Mouse (Mus musculus) urinary bladder, postnatal 4 days (tissue): Measurements from ENCODE around the gene Slc22a23.

Experiments
- DNase-seq, 2 experiments: peaks; one replicate each; pipeline ENCODE4 v3.0.0; 2021 to 2022; ENCODE audit warnings: low spot score in 2 of 2

The Slc22a23 gene

GRCm38 (mm10) chr13:34343719-34344375 lies 1.1 kb downstream of the Slc22a23 start:
- no peak for DNase-seq

DNA sequence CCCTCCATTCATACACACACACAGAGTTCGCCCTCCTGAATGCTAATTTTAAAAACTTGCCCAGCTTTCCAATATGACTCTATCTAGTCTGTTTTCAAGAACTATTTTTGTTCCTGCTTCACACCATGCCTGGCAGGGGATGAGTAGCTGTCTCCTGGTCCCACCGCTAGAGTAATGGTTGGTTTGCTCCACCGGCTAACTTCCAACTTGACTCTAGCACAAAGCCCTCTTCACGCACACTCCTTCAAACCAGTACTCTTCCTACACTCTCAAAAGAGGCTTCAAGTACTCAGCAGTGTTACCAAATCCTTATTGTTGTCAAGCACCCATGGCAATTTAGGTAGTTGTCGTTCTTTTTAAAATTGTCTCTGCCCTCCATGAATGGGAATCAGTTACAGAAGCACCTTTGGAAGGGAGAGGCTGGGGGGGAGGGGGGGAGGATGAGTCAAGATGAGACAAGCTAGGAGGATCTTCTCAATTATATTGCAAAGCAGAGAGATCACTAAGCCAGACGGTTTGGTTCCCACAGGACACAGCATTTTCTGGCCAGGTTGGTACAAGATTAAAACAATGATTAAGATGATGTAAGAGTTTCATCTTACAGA lies 2.6 kb downstream of the Slc22a23 start:
- DNase-seq = no peak

GRCm38 (mm10) chr13:34336895-34337294 lies 8.1 kb downstream of the Slc22a23 start:
- DNase-seq = no peak

DNA sequence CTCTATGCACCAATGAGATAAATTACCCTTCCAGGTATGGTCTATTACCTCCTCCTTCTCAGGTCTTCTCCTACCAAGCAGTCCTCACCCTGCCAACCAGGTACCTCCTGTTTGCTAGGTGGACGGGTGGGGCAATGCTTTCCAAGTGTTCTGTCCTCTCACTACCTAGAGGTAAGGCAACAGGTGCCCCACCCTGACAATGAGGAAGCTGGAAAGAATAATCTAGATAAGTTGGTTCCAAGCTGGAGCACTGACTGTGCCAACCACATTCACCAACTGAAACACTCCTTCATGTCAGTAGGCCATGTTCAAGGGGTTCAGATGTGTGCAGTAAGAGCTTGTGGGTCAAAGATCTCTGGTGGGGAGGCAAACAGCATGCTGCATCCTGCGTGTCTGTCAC lies 10.1 kb downstream of the Slc22a23 start:
- DNase-seq = no peak

GRCm38 (mm10) chr13:34332762-34333161 lies 12.2 kb downstream of the Slc22a23 start:
- DNase-seq = no peak

GRCm38 (mm10) chr13:34331399-34332186 lies 13.4 kb downstream of the Slc22a23 start:
- DNase-seq = no peak

GRCm38 (mm10) chr13:34329589-34329988 lies 15.4 kb downstream of the Slc22a23 start:
- DNase-seq = no peak

DNA sequence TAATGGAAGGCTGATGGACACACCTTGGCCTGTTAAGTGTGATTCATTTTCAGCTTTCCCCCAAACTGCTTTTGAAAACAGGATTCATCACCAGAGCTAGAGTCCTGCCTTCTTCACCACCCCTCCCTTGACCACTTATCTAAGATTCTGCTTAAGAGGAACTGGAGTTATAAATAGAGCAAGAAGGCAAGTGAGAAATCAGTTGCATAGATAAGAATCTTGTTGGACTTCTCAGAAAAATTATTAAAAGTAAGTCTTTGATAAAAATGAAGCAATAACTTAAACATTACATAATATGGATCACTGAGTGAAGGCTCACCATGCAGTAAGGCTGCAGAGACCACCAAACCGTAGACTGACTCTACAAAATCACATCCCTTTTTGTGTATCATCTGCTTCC lies 18.0 kb downstream of the Slc22a23 start:
- DNase-seq = no peak

- no peak for DNase-seq
These were observed 21.6 kb downstream of the Slc22a23 start for GRCm38 (mm10) chr13:34323361-34323760.

- DNase-seq = no peak
These were observed 24.5 kb downstream of the Slc22a23 start for GRCm38 (mm10) chr13:34320482-34320881.

DNA sequence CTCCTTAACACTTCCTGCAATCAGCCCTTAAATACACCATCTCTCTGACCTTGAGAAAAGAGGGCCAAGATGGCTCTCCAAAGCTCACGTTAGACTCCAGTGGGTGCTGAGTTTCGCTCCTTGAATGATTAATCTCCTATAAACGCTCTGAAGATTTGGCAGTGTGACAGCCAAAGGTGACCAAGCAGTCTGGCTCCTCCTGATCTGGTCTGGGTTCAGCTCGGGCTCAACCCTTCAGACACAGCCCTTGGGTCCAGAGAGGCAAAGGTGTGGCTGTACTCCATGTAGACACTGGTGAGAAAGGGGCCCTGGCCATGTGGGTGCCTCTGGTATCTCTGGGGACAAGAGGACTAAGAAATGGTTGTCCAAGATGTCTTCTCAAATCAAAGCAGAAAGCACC lies 27.9 kb downstream of the Slc22a23 start:
- no peak for DNase-seq

GRCm38 (mm10) chr13:34316511-34316910 lies 28.5 kb downstream of the Slc22a23 start:
- DNase-seq = no peak

- no peak for DNase-seq
These were observed 31.9 kb downstream of the Slc22a23 start for GRCm38 (mm10) chr13:34313033-34313491.

- DNase-seq = no peak
These were observed 32.5 kb downstream of the Slc22a23 start for GRCm38 (mm10) chr13:34312346-34313002.

DNA sequence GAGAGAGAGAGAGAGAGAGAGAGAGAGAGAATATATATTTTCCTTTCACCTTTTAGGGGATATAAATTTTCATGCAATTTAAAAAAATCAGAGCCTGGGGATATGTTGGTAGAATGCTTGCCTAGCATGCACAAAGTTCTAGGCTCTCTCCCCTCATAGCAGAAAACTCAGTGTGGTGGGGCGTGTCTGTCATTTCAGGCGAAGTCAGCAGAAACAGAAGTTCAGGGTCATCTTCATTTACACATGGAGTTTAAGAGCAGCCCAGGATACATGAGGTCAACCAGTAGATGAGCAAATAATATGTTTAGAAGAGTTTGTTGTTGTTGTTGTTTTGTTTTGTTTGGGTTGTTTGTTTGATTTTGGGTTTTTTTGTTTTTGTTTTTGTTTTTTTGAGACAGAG lies 33.4 kb downstream of the Slc22a23 start:
- DNase-seq = no peak

DNA sequence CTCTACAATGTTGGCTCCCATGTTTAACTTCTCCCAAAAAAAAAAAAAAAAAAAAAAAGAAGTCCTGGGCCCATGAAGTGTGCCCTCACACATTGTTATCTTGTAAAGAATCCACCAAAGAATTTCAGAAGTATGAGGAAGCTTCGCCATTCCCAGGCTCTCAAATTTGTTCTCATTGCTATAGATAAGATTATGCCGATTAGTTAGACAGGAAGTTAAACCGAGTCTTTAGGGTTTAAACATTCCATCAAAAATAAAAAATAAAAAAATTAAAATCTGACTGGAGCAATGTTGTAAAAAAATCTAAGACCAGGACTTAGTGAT lies 36.4 kb downstream of the Slc22a23 start:
- DNase-seq = no peak

DNA sequence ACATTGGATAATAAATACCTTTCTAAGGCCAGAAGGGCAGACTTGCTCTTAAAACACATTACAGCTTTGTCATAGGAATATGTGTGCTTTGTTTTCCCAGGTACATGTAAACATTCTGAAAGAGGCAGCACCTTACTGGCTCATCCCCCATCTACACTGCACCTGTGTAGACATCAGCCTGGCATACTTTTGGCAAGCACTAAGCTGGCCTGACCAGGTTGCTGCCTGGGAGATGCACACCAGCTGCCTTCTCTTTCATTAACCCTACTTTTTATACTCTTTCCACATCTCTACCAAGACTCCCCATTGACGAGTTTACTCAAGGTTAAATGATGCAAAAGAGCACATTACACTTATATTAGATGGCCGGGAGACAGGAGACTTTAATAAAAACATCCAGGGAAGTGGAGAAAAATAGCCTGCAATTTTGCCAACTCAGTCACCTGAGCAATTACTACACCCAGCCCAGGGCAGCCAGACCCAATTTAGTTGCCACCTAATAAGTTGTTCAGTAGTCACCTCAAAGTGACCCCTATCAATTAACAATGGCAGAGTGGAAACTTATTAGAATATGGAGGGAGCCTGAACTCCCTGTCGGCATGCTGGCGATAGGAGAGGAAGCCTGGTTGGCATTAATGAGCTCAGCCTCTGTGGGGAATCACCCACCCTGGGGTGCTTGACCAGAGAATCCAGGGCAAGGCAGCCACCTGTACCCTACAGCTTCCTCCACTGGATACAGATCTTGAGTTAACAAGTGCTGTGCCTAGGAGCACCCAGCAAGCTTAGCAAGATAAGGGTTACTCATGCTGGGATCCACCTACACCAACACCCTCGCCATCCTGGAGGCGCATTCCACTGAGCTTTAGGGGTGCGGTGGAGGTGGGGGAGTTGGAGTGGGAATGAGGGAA lies 37.0 kb downstream of the Slc22a23 start:
- DNase-seq = no peak

DNA sequence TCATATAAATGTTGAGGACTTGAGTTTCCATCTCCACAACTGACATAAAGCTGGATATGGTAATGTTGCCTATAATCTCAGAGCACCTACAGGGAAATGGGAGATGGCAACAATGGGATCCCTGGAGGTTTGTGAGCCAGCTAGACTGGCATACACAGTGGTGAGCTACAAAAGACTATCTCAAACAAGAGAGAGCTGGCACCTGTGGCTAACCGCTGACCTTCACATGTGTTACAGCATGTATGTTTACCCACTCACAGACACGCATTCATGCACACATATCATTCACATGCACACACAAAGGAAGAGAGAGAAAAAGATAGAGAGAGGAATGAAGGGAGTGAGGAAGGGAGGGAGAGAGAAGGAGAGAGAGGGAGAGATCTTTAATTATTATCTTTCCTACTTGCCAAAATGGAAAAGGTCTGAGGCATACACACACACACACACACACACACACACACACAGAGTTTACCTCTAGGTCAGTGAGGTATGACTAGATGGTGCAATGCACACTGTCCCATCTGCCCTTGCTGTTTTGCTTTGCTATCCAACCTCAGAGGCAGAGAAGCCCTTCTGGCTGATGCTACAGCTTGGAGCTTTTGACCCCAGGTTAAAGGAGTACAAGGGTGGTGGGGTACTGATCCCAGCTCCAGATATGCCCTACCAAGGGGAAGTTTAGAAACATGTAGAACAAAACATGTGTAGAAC lies 38.9 kb downstream of the Slc22a23 start:
- DNase-seq = no peak

DNA sequence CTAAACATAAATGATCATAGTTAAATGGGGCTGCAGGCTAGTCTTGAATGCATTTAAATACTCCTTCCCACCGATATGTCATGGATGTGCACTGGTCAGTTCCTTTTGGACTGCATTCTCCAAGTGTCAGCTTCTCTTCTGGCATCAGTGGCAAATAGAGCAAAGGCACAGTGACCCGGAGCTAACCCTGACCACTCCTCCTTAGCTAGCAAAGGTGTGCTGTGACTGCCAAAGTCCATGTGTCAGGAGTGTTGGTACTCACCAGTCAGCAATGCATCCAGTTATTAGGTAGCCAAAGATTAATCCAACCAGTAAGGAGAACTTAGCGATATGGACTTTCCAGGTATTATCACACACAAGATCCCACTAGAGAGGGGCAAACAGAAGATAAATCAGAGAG lies 40.1 kb downstream of the Slc22a23 start:
- DNase-seq = no peak

DNA sequence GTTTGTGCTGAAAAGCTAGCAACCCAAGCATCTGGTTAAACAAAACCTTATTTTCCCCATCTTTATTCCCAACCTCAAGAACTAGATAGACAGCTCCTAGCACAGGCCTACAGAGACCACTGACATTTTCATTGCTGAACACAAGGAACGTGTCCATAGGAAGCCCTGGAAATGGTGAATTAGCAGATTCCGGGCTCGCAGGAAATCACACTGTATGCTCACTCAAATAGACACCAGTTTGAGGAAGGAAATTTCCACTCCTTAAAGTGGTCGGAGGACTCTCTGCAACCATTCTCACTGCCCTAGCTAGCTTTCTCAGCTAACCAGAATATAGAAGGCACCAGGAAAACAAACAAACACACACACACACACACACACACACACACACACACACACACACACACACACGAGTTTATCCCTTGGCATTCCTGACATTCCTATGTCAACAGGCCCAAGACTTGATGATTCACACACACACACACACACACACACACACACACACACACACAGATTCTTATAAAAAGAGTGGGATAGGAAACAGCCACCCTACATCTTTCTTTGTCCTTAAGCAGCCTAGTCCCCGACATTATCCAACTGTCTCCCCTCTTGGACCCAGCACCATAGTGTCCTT lies 41.5 kb downstream of the Slc22a23 start:
- DNase-seq = no peak
